Comparison of ENCODE assay signal across 22 mouse cellular contexts in genomic region chr6:126581632-126582031, GRCm38 (mm10). TPM values are rescaled to one million over a fixed set of nuclear protein-coding genes. Genes with fewer than 3 reads are reported as not detected.
A peak's percentile ranks its signal among the peaks of the same experiment; 100 is the strongest.
DNase-seq lines count a peak whose midpoint lies in the region; ATAC-seq and TF ChIP-seq lines count a peak whose summit lies in the region.
"Had no signal": no experiment of that assay in that cellular context is flagged by ENCODE, and none has a peak within 500 bp of the region (broad histone marks: within the 10 kb centered on the region; RNA-seq: fewer than 3 reads in every experiment).

No protein-coding gene starts in this region.

- no peak overlapping the region for H3K4me2 ChIP-seq in hindbrain, embryonic 16.5 days (ENCODE audit: low read length)
- H3K4me2 ChIP-seq in hindbrain, embryonic 11.5 days (replicated peaks; ENCODE audit: low read depth, low read length): no peak overlapping the region
- no peak overlapping the region for H3K4me2 ChIP-seq in forebrain, postnatal 0 days (ENCODE audit: low read depth)
- no peak overlapping the region for H3K4me2 ChIP-seq in kidney, embryonic 16.5 days (replicated peaks; ENCODE audit: low read depth, low read length)
- H3K4me2 ChIP-seq: intestine, embryonic 15.5 days; lung, embryonic 15.5 days; midbrain, embryonic 13.5 days had no signal

- H3K4me1 ChIP-seq in hindbrain, embryonic 16.5 days (ENCODE audit: control insufficient read depth, insufficient read depth, low read depth, low read length): no peaks in the 10 kb centered on the region; the same call in 1 of the 2 replicates
- H3K4me1 ChIP-seq in hindbrain, embryonic 11.5 days (replicated peaks; ENCODE audit: control insufficient read depth, insufficient read depth, low read length): no peaks in the 10 kb centered on the region
- H3K4me1 ChIP-seq in forebrain, postnatal 0 days (ENCODE audit: insufficient read depth): no peaks in the 10 kb centered on the region
- no peaks in the 10 kb centered on the region for H3K4me1 ChIP-seq in kidney, embryonic 16.5 days (ENCODE audit: insufficient read depth, low read length)
- H3K4me1 ChIP-seq: heart, embryonic 10.5 days; intestine, embryonic 15.5 days; lung, embryonic 15.5 days; midbrain, embryonic 13.5 days had no signal

- no peak overlapping the region for H3K9ac ChIP-seq in hindbrain, embryonic 16.5 days (ENCODE audit: low read depth, low read length)
- no peak overlapping the region for H3K9ac ChIP-seq in hindbrain, embryonic 11.5 days (ENCODE audit: low read depth, low read length)
- H3K9ac ChIP-seq in forebrain, postnatal 0 days: no peak overlapping the region
- no peak overlapping the region for H3K9ac ChIP-seq in kidney, embryonic 16.5 days (replicated peaks; ENCODE audit: low read length)
- H3K9ac ChIP-seq: intestine, embryonic 15.5 days; lung, embryonic 15.5 days; midbrain, embryonic 13.5 days had no signal

- intact Hi-C loops in left cerebral cortex, postnatal 25 days (cut with DNase I): no loop called here

- TF ChIP-seq POLR2A in brain, embryonic 14.5 days (IDR thresholded peaks at IDR 0.05; ENCODE audit: borderline replicate concordance, extremely low read depth, insufficient read depth, insufficient read length, poor library complexity, severe bottlenecking): no peak

- no peak overlapping the region for H3K4me3 ChIP-seq in hindbrain, embryonic 16.5 days (ENCODE audit: low read length)
- H3K4me3 ChIP-seq in hindbrain, embryonic 11.5 days (ENCODE audit: low read depth, low read length): no peak overlapping the region
- no peak overlapping the region for H3K4me3 ChIP-seq in forebrain, postnatal 0 days (ENCODE audit: low read depth, low read length)
- no peak overlapping the region for H3K4me3 ChIP-seq in kidney, embryonic 16.5 days (ENCODE audit: low read length)
- H3K4me3 ChIP-seq: embryonic facial prominence, embryonic 10.5 days; erythroblast, embryonic 14.5 days; heart, embryonic 10.5 days; intestine, embryonic 15.5 days; lung, embryonic 15.5 days; midbrain, embryonic 13.5 days had no signal

- 72% methylated on average over 8 of the region's 8 CpGs for WGBS in hindbrain, embryonic 16.5 days
- WGBS in hindbrain, embryonic 11.5 days: 83% methylated on average over 8 of the region's 8 CpGs
- 74% methylated on average over 8 of the region's 8 CpGs for WGBS in forebrain, postnatal 0 days
- WGBS in kidney, embryonic 16.5 days: 86% methylated on average over 8 of the region's 8 CpGs

- ATAC-seq in hindbrain, embryonic 16.5 days: peak; percentile 31; the same call in 1 of the 2 replicates
- no peak for ATAC-seq in hindbrain, embryonic 11.5 days (ENCODE audit: low FRiP score)
- peak; percentile 58 for ATAC-seq in forebrain, postnatal 0 days
- ATAC-seq in kidney, embryonic 16.5 days (ENCODE audit: low FRiP score, low TSS enrichment): no peak
- ATAC-seq in granulocyte monocyte progenitor cell, adult 5-6 weeks (replicated peaks; ENCODE audit: poor library complexity, severe bottlenecking): no peak
- ATAC-seq: intestine, embryonic 15.5 days; midbrain, embryonic 13.5 days had no signal

- H3K27me3 ChIP-seq in hindbrain, embryonic 16.5 days (replicated peaks; ENCODE audit: control insufficient read depth, insufficient read depth, low read length): no peaks in the 10 kb centered on the region
- H3K27me3 ChIP-seq in hindbrain, embryonic 11.5 days (ENCODE audit: control insufficient read depth, insufficient read depth, low read length): no peaks in the 10 kb centered on the region
- no peaks in the 10 kb centered on the region for H3K27me3 ChIP-seq in forebrain, postnatal 0 days (ENCODE audit: insufficient read depth, low read length)
- no peaks in the 10 kb centered on the region for H3K27me3 ChIP-seq in kidney, embryonic 16.5 days (ENCODE audit: insufficient read depth, low read length)
- H3K27me3 ChIP-seq: intestine, embryonic 15.5 days; lung, embryonic 15.5 days; midbrain, embryonic 13.5 days had no signal

- TF ChIP-seq CTCF in brain, embryonic 14.5 days (IDR thresholded peaks at IDR 0.05; ENCODE audit: borderline replicate concordance, extremely low read depth, insufficient read depth, insufficient read length): no peak
- no peak for TF ChIP-seq CTCF in forebrain, postnatal 0 days (IDR thresholded peaks at IDR 0.05; ENCODE audit: low read depth)

- H3K36me3 ChIP-seq in hindbrain, embryonic 16.5 days (ENCODE audit: control insufficient read depth, insufficient read depth, low read length): no peaks in the 10 kb centered on the region
- H3K36me3 ChIP-seq in hindbrain, embryonic 11.5 days (ENCODE audit: control insufficient read depth, insufficient read depth, low read length): no peaks in the 10 kb centered on the region
- H3K36me3 ChIP-seq in forebrain, postnatal 0 days (ENCODE audit: insufficient read depth): no peaks in the 10 kb centered on the region
- no peaks in the 10 kb centered on the region for H3K36me3 ChIP-seq in kidney, embryonic 16.5 days (ENCODE audit: insufficient read depth, low read length)
- H3K36me3 ChIP-seq: embryonic facial prominence, embryonic 10.5 days; G1E; heart, embryonic 10.5 days; intestine, embryonic 15.5 days; lung, embryonic 15.5 days; midbrain, embryonic 13.5 days had no signal

- DNase-seq in hindbrain, embryonic 11.5 days (ENCODE audit: low spot score): no peak
- DNase-seq in brain, embryonic 14.5 days (ENCODE audit: low read depth): peak; percentile 31
- DNase-seq in forebrain, postnatal 0 days: no peak
- peak; percentile 45 to 90 for DNase-seq in left cerebral cortex, postnatal 25 days (ENCODE audit: low spot score in 2 of 2)
- no peak for DNase-seq in ovary, postnatal 14 days (ENCODE audit: low spot score)
- DNase-seq: adrenal gland, postnatal 10 days; cerebellum, postnatal 14 days; gastrocnemius, postnatal 14 days; heart, postnatal 36 days; kidney, postnatal 14 days; thymus, postnatal 14 days had no signal

- H3K9me3 ChIP-seq in hindbrain, embryonic 16.5 days (ENCODE audit: control insufficient read depth, low read length): no peaks in the 10 kb centered on the region
- no peaks in the 10 kb centered on the region for H3K9me3 ChIP-seq in hindbrain, embryonic 11.5 days (ENCODE audit: control insufficient read depth, low read length)
- H3K9me3 ChIP-seq in forebrain, postnatal 0 days (ENCODE audit: low read length): no peaks in the 10 kb centered on the region
- no peaks in the 10 kb centered on the region for H3K9me3 ChIP-seq in kidney, embryonic 16.5 days (ENCODE audit: low read length)
- H3K9me3 ChIP-seq: embryonic facial prominence, embryonic 10.5 days; heart, embryonic 10.5 days; intestine, embryonic 15.5 days; lung, embryonic 15.5 days; midbrain, embryonic 13.5 days had no signal

- no peak overlapping the region for H3K27ac ChIP-seq in hindbrain, embryonic 16.5 days (ENCODE audit: low read depth, low read length)
- H3K27ac ChIP-seq in hindbrain, embryonic 11.5 days (ENCODE audit: low read depth, low read length): no peak overlapping the region
- no peak overlapping the region; the same call in 1 of the 2 replicates for H3K27ac ChIP-seq in forebrain, postnatal 0 days (ENCODE audit: low read depth, low read length)
- no peak overlapping the region for H3K27ac ChIP-seq in kidney, embryonic 16.5 days (ENCODE audit: low read length)
- H3K27ac ChIP-seq: embryonic facial prominence, embryonic 10.5 days; heart, embryonic 10.5 days; intestine, embryonic 15.5 days; lung, embryonic 15.5 days; midbrain, embryonic 13.5 days had no signal

RNA-seq across cellular contexts. Expression of gene Kcna5, which starts 46.4 kb away (rescaled TPM):
- 3.7 and 4.3 TPM in 2 replicates for polyA plus RNA-seq in hindbrain, embryonic 16.5 days (2015; fragmentation: Nextera tagmentation; extraction: Ambion mirVana)
- 3.5 and 3.9 TPM in 2 replicates for polyA plus RNA-seq in hindbrain, embryonic 11.5 days (2014; fragmentation: Nextera tagmentation; extraction: Ambion mirVana)
- polyA plus RNA-seq in brain, embryonic 14.5 days (2012; rRNA removed): 2.0 and 2.3 TPM in 2 replicates
- 4.2 and 8.0 TPM in 2 replicates for total RNA-seq in forebrain, postnatal 0 days (2014; rRNA removed)
- 2.4 and 3.7 TPM in 2 replicates for polyA plus RNA-seq in forebrain, postnatal 0 days (2015; fragmentation: Nextera tagmentation; extraction: Ambion mirVana)
- total RNA-seq in left cerebral cortex, postnatal 25 days (2021): 1 to 10 TPM; 3.2 to 7.8 TPM
- polyA plus RNA-seq in kidney, embryonic 16.5 days (2015; fragmentation: Nextera tagmentation; extraction: Ambion mirVana): 4.8 and 5.0 TPM in 2 replicates
- not detected in 2 replicates for total RNA-seq in granulocyte monocyte progenitor cell, adult 5-6 weeks (2014; fragmentation: Nextera tagmentation)
- total RNA-seq in granulocyte monocyte progenitor cell, adult 5-6 weeks (2017): not detected in 2 replicates
- total RNA-seq: G1E had no signal
- polyA plus RNA-seq: erythroblast, embryonic 14.5 days; G1E; liver, adult 2 months had no signal

Comparison
In these comparisons a context has a peak if more than half of its experiments do, and no peak if none do; other contexts are left out.
1. ATAC-seq: peak in hindbrain, embryonic 16.5 days (single experiment) and forebrain, postnatal 0 days (single experiment); none in hindbrain, embryonic 11.5 days (single experiment), kidney, embryonic 16.5 days (single experiment) and granulocyte monocyte progenitor cell, adult 5-6 weeks (single experiment).
2. DNase-seq: peak in brain, embryonic 14.5 days (single experiment) and left cerebral cortex, postnatal 25 days (2 of 2); none in hindbrain, embryonic 11.5 days (single experiment), forebrain, postnatal 0 days (single experiment) and ovary, postnatal 14 days (single experiment).